Comparison of ENCODE assay signal across 7 mouse cellular contexts in the genomic region with DNA sequence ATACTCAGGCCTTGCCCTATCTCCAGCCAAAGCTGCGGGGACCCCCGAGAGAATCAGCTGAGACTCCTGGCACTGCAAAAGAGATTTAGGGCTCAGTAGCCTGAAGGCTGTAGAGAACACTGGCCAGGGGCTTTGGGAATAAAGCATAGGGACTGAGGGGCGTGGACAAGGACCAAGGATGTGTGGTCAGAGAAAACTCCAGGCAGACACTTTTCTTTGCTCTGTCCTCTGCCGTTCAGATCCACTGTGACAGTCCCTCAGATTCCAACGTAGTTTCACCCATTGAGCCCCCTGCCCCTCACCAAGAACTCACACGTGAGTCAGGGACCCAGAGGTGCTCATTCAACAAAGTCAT. TPM values are rescaled to one million over a fixed set of nuclear protein-coding genes. Genes with fewer than 3 reads are reported as not detected.
DNase-seq lines count a peak whose midpoint lies in the region; ATAC-seq and TF ChIP-seq lines count a peak whose summit lies in the region.

No protein-coding gene starts in this region.

- no peak; the same call in 1 of the 2 replicates for ATAC-seq in lung, embryonic 14.5 days (ENCODE audit: insufficient read depth)
- ATAC-seq in neural tube, embryonic 15.5 days (ENCODE audit: low FRiP score): no peak
- no peak for ATAC-seq in megakaryocyte-erythroid progenitor cell, adult 5-6 weeks (replicated peaks; ENCODE audit: low FRiP score, low TSS enrichment, poor library complexity, severe bottlenecking)

- H3K4me1 ChIP-seq in lung, embryonic 14.5 days (ENCODE audit: insufficient read depth): peaks cover 20% of the 10 kb centered on the region
- H3K4me1 ChIP-seq in forebrain, embryonic 10.5 days: peaks cover 67% of the 10 kb centered on the region
- H3K4me1 ChIP-seq in limb, embryonic 10.5 days: peaks cover 63% of the 10 kb centered on the region
- H3K4me1 ChIP-seq in neural tube, embryonic 15.5 days: peaks cover 47% of the 10 kb centered on the region

- 4% methylated on average over 6 of the region's 6 CpGs for WGBS in lung, embryonic 14.5 days
- WGBS in forebrain, embryonic 10.5 days: 4% methylated on average over 6 of the region's 6 CpGs
- 6% methylated on average over 6 of the region's 6 CpGs for WGBS in limb, embryonic 10.5 days
- under 1% methylated on average over 6 of the region's 6 CpGs for WGBS in neural tube, embryonic 15.5 days

- no peaks in the 10 kb centered on the region for H3K27me3 ChIP-seq in lung, embryonic 14.5 days (ENCODE audit: insufficient read depth, low read length)
- H3K27me3 ChIP-seq in forebrain, embryonic 10.5 days (ENCODE audit: poor library complexity, severe bottlenecking): 0 out of 2 replicates have a peak, but pooled peaks cover 7% of the 10 kb centered on the region
- no peaks in the 10 kb centered on the region for H3K27me3 ChIP-seq in limb, embryonic 10.5 days (ENCODE audit: low read depth, poor library complexity, severe bottlenecking)
- no peaks in the 10 kb centered on the region for H3K27me3 ChIP-seq in neural tube, embryonic 15.5 days (replicated peaks)

- H3K27ac ChIP-seq in lung, embryonic 14.5 days (ENCODE audit: low read depth): peak overlapping the region; percentile 97
- peak overlapping the region; percentile 100 for H3K27ac ChIP-seq in forebrain, embryonic 10.5 days
- peak overlapping the region; percentile 100 for H3K27ac ChIP-seq in limb, embryonic 10.5 days
- H3K27ac ChIP-seq in neural tube, embryonic 15.5 days (replicated peaks): peak overlapping the region; percentile 96

- TF ChIP-seq CTCF in lung, embryonic 14.5 days (IDR thresholded peaks at IDR 0.05; ENCODE audit: low read depth): no peak

- H3K4me3 ChIP-seq in lung, embryonic 14.5 days (ENCODE audit: low read depth, low read length): peak overlapping the region; percentile 88
- H3K4me3 ChIP-seq in forebrain, embryonic 10.5 days: peak overlapping the region; percentile 96
- peak overlapping the region; percentile 98 for H3K4me3 ChIP-seq in limb, embryonic 10.5 days
- H3K4me3 ChIP-seq in neural tube, embryonic 15.5 days (replicated peaks): peak overlapping the region; percentile 89

- peak overlapping the region; percentile 99 for H3K9ac ChIP-seq in lung, embryonic 14.5 days
- peak overlapping the region; percentile 89 for H3K9ac ChIP-seq in neural tube, embryonic 15.5 days (replicated peaks)

- no peaks in the 10 kb centered on the region for H3K9me3 ChIP-seq in lung, embryonic 14.5 days (ENCODE audit: low read depth, low read length)
- H3K9me3 ChIP-seq in forebrain, embryonic 10.5 days: no peaks in the 10 kb centered on the region
- H3K9me3 ChIP-seq in limb, embryonic 10.5 days (replicated peaks): no peaks in the 10 kb centered on the region
- H3K9me3 ChIP-seq in neural tube, embryonic 15.5 days (replicated peaks): no peaks in the 10 kb centered on the region

- H3K36me3 ChIP-seq in lung, embryonic 14.5 days (ENCODE audit: insufficient read depth): peaks cover 18% of the 10 kb centered on the region
- H3K36me3 ChIP-seq in forebrain, embryonic 10.5 days (replicated peaks): peaks cover 26% of the 10 kb centered on the region
- H3K36me3 ChIP-seq in limb, embryonic 10.5 days: peaks cover 30% of the 10 kb centered on the region
- H3K36me3 ChIP-seq in neural tube, embryonic 15.5 days: peaks cover 9% of the 10 kb centered on the region; the same call in 1 of the 2 replicates

- no peak for DNase-seq in lung, embryonic 14.5 days
- DNase-seq in lung, postnatal 10 days: no peak
- no peak for DNase-seq in forebrain, embryonic 10.5 days (ENCODE audit: extremely low spot score, low spot score)
- no peak for DNase-seq in limb, embryonic 10.5 days (ENCODE audit: low spot score)
- no peak for DNase-seq in thymus, adult 18-20 months

- H3K4me2 ChIP-seq in lung, embryonic 14.5 days: peak overlapping the region; percentile 65
- peak overlapping the region; percentile 92 for H3K4me2 ChIP-seq in neural tube, embryonic 15.5 days

RNA-seq across cellular contexts. Expression of a gene that starts 13.1 kb away (rescaled TPM):
- polyA plus RNA-seq in lung, embryonic 14.5 days (2014; fragmentation: Nextera tagmentation; extraction: Ambion mirVana): 93.2 and 99.6 TPM in 2 replicates
- 117 and 123 TPM in 2 replicates for polyA plus RNA-seq in forebrain, embryonic 10.5 days (2016; fragmentation: Nextera tagmentation; extraction: Ambion mirVana)
- polyA plus RNA-seq in limb, embryonic 10.5 days (2016; fragmentation: Nextera tagmentation; extraction: Ambion mirVana): 152 and 170 TPM in 2 replicates
- 178 and 216 TPM in 2 replicates for polyA plus RNA-seq in neural tube, embryonic 15.5 days (2015; fragmentation: Nextera tagmentation; extraction: Ambion mirVana)
- 48.5 and 52.0 TPM in 2 replicates for total RNA-seq in megakaryocyte-erythroid progenitor cell, adult 5-6 weeks (2014; fragmentation: Nextera tagmentation)
- total RNA-seq in megakaryocyte-erythroid progenitor cell, adult 5-6 weeks (2017): 30.5 and 40.8 TPM in 2 replicates

RNA-seq across cellular contexts. Expression of a gene that starts 38.9 kb away (rescaled TPM):
- 77.3 and 78.3 TPM in 2 replicates for polyA plus RNA-seq in lung, embryonic 14.5 days (2014; fragmentation: Nextera tagmentation; extraction: Ambion mirVana)
- 50.0 and 56.1 TPM in 2 replicates for polyA plus RNA-seq in forebrain, embryonic 10.5 days (2016; fragmentation: Nextera tagmentation; extraction: Ambion mirVana)
- polyA plus RNA-seq in limb, embryonic 10.5 days (2016; fragmentation: Nextera tagmentation; extraction: Ambion mirVana): 63.5 and 74.8 TPM in 2 replicates
- 43.1 and 46.3 TPM in 2 replicates for polyA plus RNA-seq in neural tube, embryonic 15.5 days (2015; fragmentation: Nextera tagmentation; extraction: Ambion mirVana)
- 8.3 and 9.2 TPM in 2 replicates for total RNA-seq in megakaryocyte-erythroid progenitor cell, adult 5-6 weeks (2014; fragmentation: Nextera tagmentation)
- total RNA-seq in megakaryocyte-erythroid progenitor cell, adult 5-6 weeks (2017): 1.8 and 5.0 TPM in 2 replicates
